Mouse (Mus musculus): Measurements from ENCODE around the gene Klf3.

- TF ChIP-seq EP300 (IDR thresholded peaks at IDR 0.05; ENCODE audit: insufficient read depth, low read depth, low read length) = no peak
- TF ChIP-seq CTCF (IDR thresholded peaks at IDR 0.05; ENCODE audit: low read depth, low read length) = no peak
- TF ChIP-seq POLR2A (IDR thresholded peaks at IDR 0.05; ENCODE audit: insufficient read depth, low read length) = no peak
Measured at GRCm38 (mm10) chr5:64824765-64825164, 21.6 kb downstream of the Klf3 start.

Measured in ES-Bruce4 (cell line).